Mouse (Mus musculus): ENCODE data around the gene Colq. TPM values are rescaled to one million over a fixed set of nuclear protein-coding genes. Genes with fewer than 3 reads are reported as not detected.

Colq gene
- polyA plus RNA-seq, 1 experiment from 2014 or later = 7.8 TPM

Other genes starting within 250 kb of the Colq start
- 19.7 and 24.1 TPM in 2 replicates for gene Sh3bp5, start 155.3 kb downstream of the Colq start, polyA plus RNA-seq (2014; fragmentation: Nextera tagmentation; extraction: Ambion mirVana)
- gene Eaf1, start 96.9 kb downstream of the Colq start, polyA plus RNA-seq (2014; fragmentation: Nextera tagmentation; extraction: Ambion mirVana) = 22.6 and 22.9 TPM in 2 replicates
- 54.0 and 58.6 TPM in 2 replicates for gene Mettl6, start 96.3 kb downstream of the Colq start, polyA plus RNA-seq (2014; fragmentation: Nextera tagmentation; extraction: Ambion mirVana)
- 0.47 and 0.84 TPM in 2 replicates for gene Gm49387, start 49.5 kb upstream of the Colq start, polyA plus RNA-seq (2014; fragmentation: Nextera tagmentation; extraction: Ambion mirVana)
- gene Btd, start 49.7 kb upstream of the Colq start, polyA plus RNA-seq (2014; fragmentation: Nextera tagmentation; extraction: Ambion mirVana) = 30.3 and 37.0 TPM in 2 replicates
- 13.3 and 13.4 TPM in 2 replicates for gene Hacl1, start 49.9 kb upstream of the Colq start, polyA plus RNA-seq (2014; fragmentation: Nextera tagmentation; extraction: Ambion mirVana)
- 11.9 and 13.2 TPM in 2 replicates for gene Ankrd28, start 239.3 kb upstream of the Colq start, polyA plus RNA-seq (2014; fragmentation: Nextera tagmentation; extraction: Ambion mirVana)

All from embryonic facial prominence, embryonic 14.5 days (tissue).